Mouse (Mus musculus) forebrain, embryonic 11.5 days (tissue): ENCODE results near the gene Ints13. TPM values are rescaled to one million over a fixed set of nuclear protein-coding genes. Genes with fewer than 3 reads are reported as not detected.

Source experiments
- ATAC-seq: fragments of 200-750 bp; cut with Nextera tagmentation; replicated peaks from 2 replicates; pipeline ENCODE4 v1.8.0; 2017; ENCODE audit warnings: moderate TSS enrichment; ENCODE audit not compliant: low FRiP score
- DNase-seq: peaks from one replicate; pipeline ENCODE4 v3.0.0-alpha.2; 2017; ENCODE audit warnings: low spot score
- H3K27ac ChIP-seq: fragments of 300-500 bp; sonication (generic); 2 replicates; pipeline ENCODE4 v1.5.1; 2014; ENCODE audit warnings: low read depth, low read length
- H3K27me3 ChIP-seq: fragments of 300-500 bp; sonication (generic); 2 replicates; pipeline ENCODE4 v1.6.1; 2014; ENCODE audit warnings: mild to moderate bottlenecking, low read length, mixed read lengths; ENCODE audit not compliant: control insufficient read depth, insufficient read depth
- H3K36me3 ChIP-seq: fragments of 300-500 bp; sonication (generic); 2 replicates; pipeline ENCODE4 v1.6.1; 2014; ENCODE audit warnings: mild to moderate bottlenecking, low read length, moderate library complexity, mixed read lengths; ENCODE audit not compliant: control insufficient read depth, insufficient read depth
- H3K4me1 ChIP-seq: fragments of 300-500 bp; sonication (generic); replicated peaks from 2 replicates; pipeline ENCODE4 v1.6.1; 2014; ENCODE audit warnings: low read length, mixed read lengths; ENCODE audit not compliant: control insufficient read depth, insufficient read depth
- H3K4me2 ChIP-seq: fragments of 300-500 bp; sonication (generic); 2 replicates; pipeline ENCODE4 v1.6.1; 2014; ENCODE audit warnings: low read depth, mild to moderate bottlenecking, low read length, moderate library complexity, mixed read lengths; ENCODE audit not compliant: severe bottlenecking
- H3K4me3 ChIP-seq: fragments of 300-500 bp; sonication (generic); 2 replicates; pipeline ENCODE4 v1.5.1; 2014; ENCODE audit warnings: low read depth, low read length
- H3K9ac ChIP-seq: fragments of 300-500 bp; sonication (generic); 2 replicates; pipeline ENCODE4 v1.6.1; 2014; ENCODE audit warnings: low read length
- H3K9me3 ChIP-seq: fragments of 300-500 bp; sonication (generic); 2 replicates; pipeline ENCODE4 v1.6.1; 2016; ENCODE audit warnings: low read length, mixed read lengths; ENCODE audit not compliant: control insufficient read depth
- WGBS: fragments of 180-500 bp; shearing (Covaris S2); extraction: QIAGEN DNeasy Blood & Tissue Kit; methylation state at CpG from one replicate; pipeline ENCODE4 v1.1.7; 2014; 5-methylcytosine and 5-hydroxymethylcytosine counted together
- polyA plus RNA-seq: library from polyadenylated mRNA; unstranded; fragments of >200 nt; fragmentation: Nextera tagmentation; extraction: Ambion mirVana; gene quantifications from 2 replicates; pipeline ENCODE4 v1.2.1, GENCODE M21; 2014

Ints13 gene
- polyA plus RNA-seq, 1 experiment from 2014 or later: 92.0 TPM

- H3K4me3 ChIP-seq: no peak overlapping the region
- H3K27ac ChIP-seq: no peak overlapping the region
- H3K36me3 ChIP-seq: no peaks in the 10 kb centered on the region
- WGBS: 90% methylated on average over 4 of the region's 4 CpGs
- H3K27me3 ChIP-seq: no peaks in the 10 kb centered on the region
- DNase-seq (no peak), ATAC-seq (no peak)
- no peak overlapping the region for H3K9ac ChIP-seq
- H3K4me2 ChIP-seq: no peak overlapping the region
- H3K4me1 ChIP-seq: no peaks in the 10 kb centered on the region
- H3K9me3 ChIP-seq: no peaks in the 10 kb centered on the region
Measured at GRCm38 (mm10) chr6:146533146-146533545, 44.5 kb downstream of the Ints13 start.

- Histone ChIP-seq H3K27me3 (no peaks in the 10 kb centered on the region), H3K4me3 (no peak overlapping the region), H3K4me1 (no peaks in the 10 kb centered on the region), H3K9ac (no peak overlapping the region), H3K9me3 (no peaks in the 10 kb centered on the region), H3K36me3 (no peaks in the 10 kb centered on the region), H3K27ac (no peak overlapping the region), H3K4me2 (no peak overlapping the region)
- no peak for DNase-seq
- WGBS: 82% methylated on average over 5 of the region's 5 CpGs
- no peak for ATAC-seq
Measured at GRCm38 (mm10) chr6:146530769-146531168, 46.9 kb downstream of the Ints13 start.

GRCm38 (mm10) chr6:146530363-146530762 lies 47.3 kb downstream of the Ints13 start:
- 89% methylated on average over 7 of the region's 7 CpGs for WGBS
- no peak for ATAC-seq

GRCm38 (mm10) chr6:146527537-146527936 lies 50.1 kb downstream of the Ints13 start:
- H3K9me3 ChIP-seq: no peaks in the 10 kb centered on the region
- no peak overlapping the region for H3K4me2 ChIP-seq
- 94% methylated on average over 2 of the region's 2 CpGs for WGBS
- DNase-seq: no peak
- ATAC-seq: no peak
- no peaks in the 10 kb centered on the region for H3K27me3 ChIP-seq
- no peak overlapping the region for H3K27ac ChIP-seq
- H3K9ac ChIP-seq: no peak overlapping the region
- no peak overlapping the region for H3K4me3 ChIP-seq
- H3K4me1 ChIP-seq: no peaks in the 10 kb centered on the region
- H3K36me3 ChIP-seq: no peaks in the 10 kb centered on the region

More at GRCm38 (mm10) chr6:146530363-146530762, 47.3 kb downstream of the Ints13 start:
- no peak overlapping the region for H3K4me3 ChIP-seq
- no peak overlapping the region for H3K9ac ChIP-seq
- H3K27ac ChIP-seq: no peak overlapping the region
- no peaks in the 10 kb centered on the region for H3K27me3 ChIP-seq
- H3K36me3 ChIP-seq: no peaks in the 10 kb centered on the region
- no peaks in the 10 kb centered on the region for H3K4me1 ChIP-seq
- H3K4me2 ChIP-seq: no peak overlapping the region
- no peak for DNase-seq
- no peaks in the 10 kb centered on the region for H3K9me3 ChIP-seq

GRCm38 (mm10) chr6:146525500-146525899 lies 52.1 kb downstream of the Ints13 start:
- Histone ChIP-seq H3K9ac (no peak overlapping the region), H3K4me2 (no peak overlapping the region), H3K9me3 (no peaks in the 10 kb centered on the region), H3K4me3 (no peak overlapping the region), H3K27me3 (no peaks in the 10 kb centered on the region), H3K27ac (no peak overlapping the region), H3K4me1 (no peaks in the 10 kb centered on the region), H3K36me3 (no peaks in the 10 kb centered on the region)
- 92% methylated on average over 2 of the region's 2 CpGs for WGBS
- DNase-seq (no peak), ATAC-seq (no peak)

- H3K9ac ChIP-seq: no peak overlapping the region
- no peaks in the 10 kb centered on the region for H3K9me3 ChIP-seq
- H3K27me3 ChIP-seq: no peaks in the 10 kb centered on the region
- H3K36me3 ChIP-seq: no peaks in the 10 kb centered on the region
- H3K4me2 ChIP-seq: no peak overlapping the region
- DNase-seq (no peak), ATAC-seq (no peak)
- no peak overlapping the region for H3K4me3 ChIP-seq
- H3K4me1 ChIP-seq: no peaks in the 10 kb centered on the region
- H3K27ac ChIP-seq: no peak overlapping the region
- WGBS: 80% methylated on average over 5 of the region's 5 CpGs
Measured at GRCm38 (mm10) chr6:146521456-146522245, 56.0 kb downstream of the Ints13 start.

GRCm38 (mm10) chr6:146519019-146519418 lies 58.6 kb downstream of the Ints13 start:
- no peak overlapping the region for H3K27ac ChIP-seq
- no peaks in the 10 kb centered on the region for H3K27me3 ChIP-seq
- H3K36me3 ChIP-seq: no peaks in the 10 kb centered on the region
- no peak for DNase-seq
- no peaks in the 10 kb centered on the region for H3K4me1 ChIP-seq
- ATAC-seq: no peak
- 81% methylated on average over 2 of the region's 2 CpGs for WGBS
- no peak overlapping the region for H3K4me2 ChIP-seq
- no peaks in the 10 kb centered on the region for H3K9me3 ChIP-seq
- H3K9ac ChIP-seq: no peak overlapping the region
- no peak overlapping the region for H3K4me3 ChIP-seq

- no peaks in the 10 kb centered on the region for H3K36me3 ChIP-seq
- H3K9me3 ChIP-seq: no peaks in the 10 kb centered on the region
- ATAC-seq (no peak), DNase-seq (no peak)
- H3K4me2 ChIP-seq: no peak overlapping the region
- H3K27ac ChIP-seq: no peak overlapping the region
- 86% methylated on average over 6 of the region's 6 CpGs for WGBS
- no peaks in the 10 kb centered on the region for H3K27me3 ChIP-seq
- no peak overlapping the region for H3K4me3 ChIP-seq
- H3K9ac ChIP-seq: no peak overlapping the region
- H3K4me1 ChIP-seq: no peaks in the 10 kb centered on the region
Measured at GRCm38 (mm10) chr6:146515936-146516335, 61.7 kb downstream of the Ints13 start.

GRCm38 (mm10) chr6:146514531-146514948 lies 63.1 kb downstream of the Ints13 start:
- Histone ChIP-seq H3K9me3 (no peaks in the 10 kb centered on the region), H3K36me3 (no peaks in the 10 kb centered on the region), H3K9ac (no peak overlapping the region), H3K27me3 (no peaks in the 10 kb centered on the region), H3K4me2 (no peak overlapping the region), H3K27ac (no peak overlapping the region), H3K4me3 (no peak overlapping the region), H3K4me1 (no peaks in the 10 kb centered on the region)
- DNase-seq: no peak
- WGBS: 49% methylated on average over 7 of the region's 7 CpGs
- no peak for ATAC-seq
